Mouse (Mus musculus) ES-E14 (cell line): ENCODE measurements around the gene Cd52. TPM values are rescaled to one million over a fixed set of nuclear protein-coding genes. Genes with fewer than 3 reads are reported as not detected.

Experiments used
- DNase-seq: peaks from one replicate; pipeline ENCODE4 v3.0.0-alpha.2; 2013; ENCODE audit warnings: low read depth, low spot score
- H3K27ac ChIP-seq: 2 replicates; pipeline ENCODE4 v1.5.1; 2012; ENCODE audit warnings: low read depth, mild to moderate bottlenecking, low read length, moderate library complexity, mixed read lengths; ENCODE audit not compliant: poor library complexity, insufficient read depth, severe bottlenecking
- H3K36me3 ChIP-seq: 2 replicates; pipeline ENCODE4 v1.6.1; 2012; ENCODE audit warnings: mild to moderate bottlenecking, low read length, moderate library complexity, mixed read lengths; ENCODE audit not compliant: control insufficient read depth, poor library complexity, insufficient read depth, severe bottlenecking
- H3K4me1 ChIP-seq, 2 experiments: fragments of 150-350 bp in 1 of 2; sonication (generic) in 1 of 2; 2 replicates each; pipeline ENCODE4 v1.6.1; 2012; ENCODE audit warnings: low read length in 2 of 2, mild to moderate bottlenecking in 1 of 2, mixed read lengths in 1 of 2; ENCODE audit not compliant: control insufficient read depth in 2 of 2, insufficient read depth in 2 of 2, poor library complexity in 1 of 2
- H3K4me3 ChIP-seq, 2 experiments: fragments of 150-350 bp in 1 of 2; sonication (generic) in 1 of 2; 2 replicates each; pipeline ENCODE4 v1.5.1; 2012; ENCODE audit warnings: low read length in 2 of 2, low read depth in 1 of 2, mild to moderate bottlenecking in 1 of 2, mixed read lengths in 1 of 2; ENCODE audit not compliant: insufficient read depth in 1 of 2, poor library complexity in 1 of 2, severe bottlenecking in 1 of 2
- H3K9ac ChIP-seq: 2 replicates; pipeline ENCODE4 v1.6.1; 2012; ENCODE audit warnings: low read depth, mild to moderate bottlenecking, low read length, mixed read lengths; ENCODE audit not compliant: poor library complexity, insufficient read depth, severe bottlenecking
- H3K9me3 ChIP-seq: fragments of 150-350 bp; sonication (generic); 2 replicates; pipeline ENCODE4 v1.6.1; 2012; ENCODE audit warnings: low read depth, mild to moderate bottlenecking, low read length; ENCODE audit not compliant: control insufficient read depth, insufficient read depth
- CHD2 ChIP-seq: IDR thresholded peaks from 2 replicates; pipeline ENCODE4 v1.6.1; 2014; ENCODE audit warnings: mild to moderate bottlenecking, low read depth, low read length, inconsistent platforms
- HCFC1 ChIP-seq: IDR thresholded peaks from 2 replicates; pipeline ENCODE4 v1.6.1; 2012; ENCODE audit warnings: low read length, inconsistent platforms, borderline replicate concordance; ENCODE audit not compliant: insufficient read depth
- MAFK ChIP-seq: IDR thresholded peaks from 2 replicates; pipeline ENCODE4 v1.6.1; 2014; ENCODE audit warnings: mild to moderate bottlenecking, low read depth, low read length, inconsistent platforms; ENCODE audit not compliant: insufficient read depth
- ZC3H11A ChIP-seq: IDR thresholded peaks from 2 replicates; pipeline ENCODE4 v1.6.1; 2012; ENCODE audit warnings: low read depth, mild to moderate bottlenecking, inconsistent platforms, low read length, borderline replicate concordance
- ZNF384 ChIP-seq: IDR thresholded peaks from 2 replicates; pipeline ENCODE4 v1.6.1; 2012; ENCODE audit warnings: low read depth, low read length, inconsistent platforms
- in situ Hi-C, 2 experiments: fragments of 600-800 bp; cut with MboI; formaldehyde crosslinking; loops; one replicate each; pipeline ENCODE4 v1.15.1; 2025; ENCODE audit warnings: low sequenced_read_pairs in 2 of 2, inconsistent platforms in 1 of 2; ENCODE audit not compliant: unreplicated experiment in 2 of 2
- total RNA-seq: library from RNA; depleted of rRNA; stranded (reverse); fragments of 300-350 nt; gene quantifications from 2 replicates; pipeline ENCODE4 v1.2.3, GENCODE M21; 2012

The Cd52 gene
- total RNA-seq, 1 experiment: 13.0 TPM

DNA sequence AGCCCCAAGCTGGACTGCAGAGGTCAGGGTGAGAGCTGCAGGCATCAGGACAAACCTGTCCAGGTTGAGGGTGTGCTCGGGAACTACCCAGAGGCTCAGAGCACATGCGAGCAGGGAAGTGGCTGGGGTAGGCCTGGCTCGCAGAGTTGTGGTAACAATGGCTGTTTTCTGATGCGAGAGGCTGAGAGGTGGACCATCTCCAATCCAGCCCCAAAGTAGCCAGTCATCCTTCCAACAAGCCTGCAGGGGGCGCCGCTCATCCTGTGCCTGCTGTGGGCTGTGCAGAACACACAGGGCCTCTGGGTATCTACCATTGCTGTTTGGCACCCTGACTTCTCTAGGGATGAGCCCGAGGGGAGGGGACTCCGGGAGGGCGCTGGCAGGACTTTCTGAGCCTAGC is 24.8 kb upstream of the Cd52 start:
- DNase-seq: peak; percentile 85
- in situ Hi-C loops: no loop called here
- peak overlapping the region; percentile 95 for H3K27ac ChIP-seq
- peak overlapping the region; percentile 17 to 63; a peak in 3 of 4 replicates for H3K4me3 ChIP-seq
- H3K9me3 ChIP-seq: no peaks in the 10 kb centered on the region
- TF ChIP-seq ZNF384 (no peak), MAFK (no peak), HCFC1 (no peak), CHD2 (no peak), ZC3H11A (no peak)
- peaks cover 21 to 53% of the 10 kb centered on the region in 2 experiments for H3K4me1 ChIP-seq
- H3K36me3 ChIP-seq: no peaks in the 10 kb centered on the region
- H3K9ac ChIP-seq: peak overlapping the region; percentile 92

DNA sequence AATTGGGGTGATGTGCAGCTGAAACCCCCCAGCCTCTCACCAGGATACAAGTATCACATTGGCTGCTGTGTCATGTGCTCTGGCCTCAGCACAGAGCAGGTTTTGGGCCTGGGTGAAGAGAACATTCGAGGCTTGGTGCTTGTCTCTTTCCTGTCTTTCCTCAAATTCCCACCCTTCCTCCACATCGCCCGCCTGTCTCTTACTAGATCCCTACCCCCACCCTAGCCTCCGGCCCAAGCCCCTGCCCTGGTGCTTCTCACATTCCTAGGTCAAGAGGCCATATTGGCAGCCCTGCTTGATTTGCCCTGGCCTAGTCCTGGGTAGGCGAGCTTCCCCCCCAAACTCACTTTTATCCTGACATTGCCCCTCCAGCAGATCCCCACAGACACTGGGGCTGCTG is 24.2 kb upstream of the Cd52 start:
- in situ Hi-C loops: no loop called here
- no peak for DNase-seq
- H3K36me3 ChIP-seq: no peaks in the 10 kb centered on the region
- no peaks in the 10 kb centered on the region for H3K9me3 ChIP-seq
- TF ChIP-seq ZNF384 (no peak), HCFC1 (no peak), CHD2 (no peak), ZC3H11A (no peak), MAFK (no peak)
- peak overlapping the region; percentile 95 for H3K27ac ChIP-seq
- peaks cover 22 to 57% of the 10 kb centered on the region in 2 experiments for H3K4me1 ChIP-seq
- peak overlapping the region; percentile 92 for H3K9ac ChIP-seq
- peak overlapping the region; percentile 35 to 63 for H3K4me3 ChIP-seq

DNA sequence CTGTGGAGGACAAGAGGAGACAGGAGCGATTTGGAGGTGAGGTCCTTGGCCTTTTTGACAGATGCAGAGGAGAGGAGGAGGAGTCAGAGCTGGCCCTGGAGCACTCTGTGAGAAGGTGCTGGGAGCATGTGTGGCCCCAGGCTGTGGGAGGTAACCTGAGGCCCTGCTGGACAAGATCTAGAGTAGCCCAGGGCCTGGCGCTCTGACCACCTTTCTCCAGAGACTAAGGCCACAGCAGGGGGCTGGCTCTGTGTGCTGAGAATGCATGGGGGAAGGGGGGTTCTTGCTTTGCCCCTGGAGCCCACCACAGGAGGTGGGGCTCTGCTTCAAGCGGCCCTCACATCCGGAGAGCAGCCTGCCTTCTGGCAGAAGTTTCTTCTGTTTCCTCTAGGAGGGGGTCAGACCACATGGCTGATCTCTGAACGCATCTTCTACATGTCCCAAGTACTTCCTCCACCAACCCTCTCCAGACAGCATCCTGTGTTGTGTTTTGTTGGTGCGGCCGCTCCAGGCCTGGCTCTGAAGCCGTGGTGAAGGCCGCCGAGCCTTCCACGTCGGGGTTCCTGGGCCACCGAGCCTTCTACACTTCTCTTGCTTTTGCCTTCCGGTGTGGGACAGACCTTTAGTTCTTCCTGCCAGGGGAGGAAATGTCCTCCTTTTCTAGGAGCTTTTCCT is 23.4 kb upstream of the Cd52 start:
- H3K4me1 ChIP-seq: peaks cover 20 to 61% of the 10 kb centered on the region in 2 experiments
- H3K9ac ChIP-seq: peak overlapping the region; percentile 92
- H3K4me3 ChIP-seq: peak overlapping the region; percentile 35 to 63
- no peak for DNase-seq
- TF ChIP-seq ZNF384: no peak
- TF ChIP-seq HCFC1: no peak
- no peak for TF ChIP-seq ZC3H11A
- no peak for TF ChIP-seq CHD2
- TF ChIP-seq MAFK: no peak
- no peaks in the 10 kb centered on the region for H3K9me3 ChIP-seq
- in situ Hi-C loops: no loop called here
- no peaks in the 10 kb centered on the region for H3K36me3 ChIP-seq
- peak overlapping the region; percentile 95 for H3K27ac ChIP-seq

DNA sequence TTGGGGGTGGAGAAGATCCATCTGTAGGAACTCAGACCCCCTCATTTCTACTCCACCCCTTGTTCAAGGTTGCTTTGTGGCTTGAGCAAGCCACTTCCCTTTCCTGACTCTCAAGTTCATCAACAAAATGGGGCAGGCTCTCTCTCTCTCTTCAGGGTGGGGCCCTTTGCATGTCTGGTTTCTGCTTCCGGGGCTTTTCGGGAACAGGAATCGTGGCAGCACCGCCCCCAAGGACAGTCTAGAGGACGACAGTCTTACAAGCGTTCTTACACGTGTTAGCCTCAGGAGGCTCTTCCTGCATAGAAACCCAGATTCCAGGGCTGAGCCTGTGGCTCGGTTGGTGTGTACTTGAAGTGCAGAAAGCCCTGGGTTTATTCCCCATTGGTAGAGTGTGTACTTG is 22.1 kb upstream of the Cd52 start:
- no peaks in the 10 kb centered on the region for H3K36me3 ChIP-seq
- in situ Hi-C loops: no loop called here
- H3K9ac ChIP-seq: peak overlapping the region; percentile 92; the same call in 1 of the 2 replicates
- peaks cover 20 to 65% of the 10 kb centered on the region in 2 experiments for H3K4me1 ChIP-seq
- H3K4me3 ChIP-seq: no peak overlapping the region
- no peaks in the 10 kb centered on the region for H3K9me3 ChIP-seq
- DNase-seq: no peak
- peak overlapping the region; percentile 95 for H3K27ac ChIP-seq
- TF ChIP-seq CHD2 (no peak), HCFC1 (no peak)

DNA sequence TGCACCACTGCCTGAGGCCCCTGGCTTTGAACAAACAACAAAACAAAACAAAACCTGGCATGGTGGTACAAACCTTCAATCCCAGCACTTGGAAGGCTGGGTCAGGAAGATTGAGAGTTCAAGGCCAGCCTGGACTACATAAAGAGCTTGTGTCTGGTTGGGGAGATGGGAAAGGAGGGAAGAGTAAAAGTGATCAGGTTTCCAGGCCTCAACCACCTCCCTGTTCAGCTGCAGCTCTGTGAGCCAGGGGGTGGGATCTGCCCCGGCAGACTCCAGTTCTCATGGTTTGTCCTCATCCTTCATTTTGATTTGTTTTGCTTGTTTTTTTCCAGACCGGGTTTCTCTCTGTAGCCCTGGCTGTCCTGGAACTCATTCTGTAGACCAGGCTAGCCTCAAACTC is 21.6 kb upstream of the Cd52 start:
- peak overlapping the region; percentile 95 for H3K27ac ChIP-seq
- in situ Hi-C loops: no loop called here
- no peak overlapping the region for H3K4me3 ChIP-seq
- H3K36me3 ChIP-seq: no peaks in the 10 kb centered on the region
- H3K9ac ChIP-seq: peak overlapping the region; percentile 40; the same call in 1 of the 2 replicates
- no peaks in the 10 kb centered on the region for H3K9me3 ChIP-seq
- no peak for TF ChIP-seq CHD2
- DNase-seq: no peak
- H3K4me1 ChIP-seq: peaks cover 20 to 66% of the 10 kb centered on the region in 2 experiments
